Mouse (Mus musculus) hindbrain, embryonic 16.5 days (tissue): ENCODE measurements around the gene Akap13. TPM values are rescaled to one million over a fixed set of nuclear protein-coding genes. Genes with fewer than 3 reads are reported as not detected.

Source experiments
- ATAC-seq: fragments of 200-750 bp; cut with Nextera tagmentation; 2 replicates; pipeline ENCODE4 v1.8.0; 2017; ENCODE audit warnings: moderate TSS enrichment, moderate library complexity
- H3K27ac ChIP-seq: fragments of 300-500 bp; sonication (generic); 2 replicates; pipeline ENCODE4 v1.5.1; 2014; ENCODE audit warnings: low read depth, mild to moderate bottlenecking, control low read depth, low read length, moderate library complexity
- H3K27me3 ChIP-seq: fragments of 300-500 bp; sonication (generic); replicated peaks from 2 replicates; pipeline ENCODE4 v1.6.1; 2014; ENCODE audit warnings: low read length; ENCODE audit not compliant: control insufficient read depth, insufficient read depth
- H3K36me3 ChIP-seq: fragments of 300-500 bp; sonication (generic); 2 replicates; pipeline ENCODE4 v1.6.1; 2014; ENCODE audit warnings: mild to moderate bottlenecking, low read length, moderate library complexity, mixed read lengths; ENCODE audit not compliant: control insufficient read depth, insufficient read depth
- H3K4me1 ChIP-seq: fragments of 300-500 bp; sonication (generic); 2 replicates; pipeline ENCODE4 v1.6.1; 2014; ENCODE audit warnings: low read depth, low read length; ENCODE audit not compliant: control insufficient read depth, insufficient read depth
- H3K4me2 ChIP-seq: fragments of 300-500 bp; sonication (generic); 2 replicates; pipeline ENCODE4 v1.6.1; 2014; ENCODE audit warnings: mild to moderate bottlenecking, low read length, control low read depth, moderate library complexity
- H3K4me3 ChIP-seq: fragments of 300-500 bp; sonication (generic); 2 replicates; pipeline ENCODE4 v1.5.1; 2014; ENCODE audit warnings: mild to moderate bottlenecking, low read length, control low read depth, moderate library complexity
- H3K9ac ChIP-seq: fragments of 300-500 bp; sonication (generic); 2 replicates; pipeline ENCODE4 v1.6.1; 2014; ENCODE audit warnings: low read depth, mild to moderate bottlenecking, control low read depth, low read length, moderate library complexity
- H3K9me3 ChIP-seq: fragments of 300-500 bp; sonication (generic); 2 replicates; pipeline ENCODE4 v1.6.1; 2014; ENCODE audit warnings: mild to moderate bottlenecking, low read length, moderate library complexity; ENCODE audit not compliant: control insufficient read depth
- WGBS: fragments of 180-500 bp; shearing (Covaris S2); extraction: QIAGEN DNeasy Blood & Tissue Kit; methylation state at CpG from one replicate; pipeline ENCODE4 v1.1.7; 2014; 5-methylcytosine and 5-hydroxymethylcytosine counted together
- polyA plus RNA-seq: library from polyadenylated mRNA; unstranded; fragments of >200 nt; fragmentation: Nextera tagmentation; extraction: Ambion mirVana; gene quantifications from 2 replicates; pipeline ENCODE4 v1.2.1, GENCODE M21; 2015

Gene Akap13
- polyA plus RNA-seq, 1 experiment from 2014 or later, result 13.0 TPM

GRCm38 (mm10) chr7:75639541-75639940, 184.2 kb downstream of the Akap13 start:
- 32% methylated on average over 3 of the region's 3 CpGs for WGBS
- H3K4me1 ChIP-seq, result peaks cover 9% of the 10 kb centered on the region
- H3K9me3 ChIP-seq, result no peaks in the 10 kb centered on the region
- H3K4me2 ChIP-seq, result no peak overlapping the region
- no peak overlapping the region for H3K4me3 ChIP-seq
- H3K9ac ChIP-seq, result no peak overlapping the region
- H3K36me3 ChIP-seq, result no peaks in the 10 kb centered on the region
- H3K27ac ChIP-seq, result no peak overlapping the region
- H3K27me3 ChIP-seq, result no peaks in the 10 kb centered on the region
- ATAC-seq, result no peak

- H3K4me3 ChIP-seq, result no peak overlapping the region
- H3K4me2 ChIP-seq, result no peak overlapping the region
- H3K27me3 ChIP-seq, result no peaks in the 10 kb centered on the region
- no peaks in the 10 kb centered on the region for H3K36me3 ChIP-seq
- ATAC-seq, result no peak
- H3K4me1 ChIP-seq, result peaks cover 9% of the 10 kb centered on the region
- no peak overlapping the region for H3K9ac ChIP-seq
- no peaks in the 10 kb centered on the region for H3K9me3 ChIP-seq
- no peak overlapping the region for H3K27ac ChIP-seq
Measured at GRCm38 (mm10) chr7:75640074-75640473, 184.7 kb downstream of the Akap13 start.

GRCm38 (mm10) chr7:75640671-75641070, 185.3 kb downstream of the Akap13 start:
- 61% methylated on average over 2 of the region's 2 CpGs for WGBS
- Histone ChIP-seq H3K27ac (no peak overlapping the region), H3K4me1 (peaks cover 9% of the 10 kb centered on the region), H3K9me3 (no peaks in the 10 kb centered on the region), H3K4me2 (no peak overlapping the region), H3K27me3 (no peaks in the 10 kb centered on the region), H3K9ac (no peak overlapping the region), H3K36me3 (no peaks in the 10 kb centered on the region), H3K4me3 (no peak overlapping the region)
- no peak for ATAC-seq

GRCm38 (mm10) chr7:75641415-75642177, 186.3 kb downstream of the Akap13 start:
- H3K36me3 ChIP-seq, result no peaks in the 10 kb centered on the region
- H3K27ac ChIP-seq, result no peak overlapping the region
- no peaks in the 10 kb centered on the region for H3K27me3 ChIP-seq
- H3K9me3 ChIP-seq, result no peaks in the 10 kb centered on the region
- 47% methylated on average over 9 of the region's 9 CpGs for WGBS
- no peak overlapping the region for H3K9ac ChIP-seq
- peaks cover 9% of the 10 kb centered on the region for H3K4me1 ChIP-seq
- peak; percentile 19; the same call in 1 of the 2 replicates for ATAC-seq
- H3K4me2 ChIP-seq, result peak overlapping the region; percentile 66; the same call in 1 of the 2 replicates
- no peak overlapping the region for H3K4me3 ChIP-seq

GRCm38 (mm10) chr7:75642178-75642777, 186.9 kb downstream of the Akap13 start:
- peak; percentile 89 for ATAC-seq
- Histone ChIP-seq H3K9me3 (no peaks in the 10 kb centered on the region), H3K9ac (peak overlapping the region; percentile 60), H3K36me3 (no peaks in the 10 kb centered on the region), H3K27ac (peak overlapping the region; percentile 60), H3K27me3 (no peaks in the 10 kb centered on the region), H3K4me1 (peaks cover 9% of the 10 kb centered on the region), H3K4me2 (peak overlapping the region; percentile 66), H3K4me3 (peak overlapping the region; percentile 42)
- WGBS, result 2% methylated on average over 9 of the region's 9 CpGs

GRCm38 (mm10) chr7:75642846-75643563, 187.7 kb downstream of the Akap13 start:
- no peak for ATAC-seq
- no peaks in the 10 kb centered on the region for H3K36me3 ChIP-seq
- H3K9me3 ChIP-seq, result no peaks in the 10 kb centered on the region
- 39% methylated on average over 16 of the region's 16 CpGs for WGBS
- H3K4me3 ChIP-seq, result peak overlapping the region; percentile 42
- peak overlapping the region; percentile 66 for H3K4me2 ChIP-seq
- peak overlapping the region; percentile 60 for H3K27ac ChIP-seq
- peaks cover 9% of the 10 kb centered on the region for H3K4me1 ChIP-seq
- H3K27me3 ChIP-seq, result no peaks in the 10 kb centered on the region
- H3K9ac ChIP-seq, result peak overlapping the region; percentile 60

GRCm38 (mm10) chr7:75643986-75644385, 188.7 kb downstream of the Akap13 start:
- ATAC-seq, result no peak
- H3K36me3 ChIP-seq, result no peaks in the 10 kb centered on the region
- no peaks in the 10 kb centered on the region for H3K9me3 ChIP-seq
- peaks cover 9% of the 10 kb centered on the region for H3K4me1 ChIP-seq
- peak overlapping the region; percentile 66 for H3K4me2 ChIP-seq
- no peak overlapping the region for H3K27ac ChIP-seq
- peak overlapping the region; percentile 21 for H3K4me3 ChIP-seq
- no peak overlapping the region for H3K9ac ChIP-seq
- H3K27me3 ChIP-seq, result no peaks in the 10 kb centered on the region
- 52% methylated on average over 4 of the region's 4 CpGs for WGBS

- peak overlapping the region; percentile 66 for H3K4me2 ChIP-seq
Measured at GRCm38 (mm10) chr7:75644585-75644984, 189.3 kb downstream of the Akap13 start.

More at GRCm38 (mm10) chr7:75644585-75644984, 189.3 kb downstream of the Akap13 start:
- H3K4me3 ChIP-seq, result no peak overlapping the region
- 95% methylated on average over 2 of the region's 2 CpGs for WGBS
- H3K9ac ChIP-seq, result no peak overlapping the region
- H3K27ac ChIP-seq, result no peak overlapping the region
- peaks cover 9% of the 10 kb centered on the region for H3K4me1 ChIP-seq
- no peaks in the 10 kb centered on the region for H3K27me3 ChIP-seq
- no peak for ATAC-seq
- no peaks in the 10 kb centered on the region for H3K36me3 ChIP-seq
- H3K9me3 ChIP-seq, result no peaks in the 10 kb centered on the region
